Comparison of ENCODE assay signal across 18 mouse cellular contexts in the genomic region with DNA sequence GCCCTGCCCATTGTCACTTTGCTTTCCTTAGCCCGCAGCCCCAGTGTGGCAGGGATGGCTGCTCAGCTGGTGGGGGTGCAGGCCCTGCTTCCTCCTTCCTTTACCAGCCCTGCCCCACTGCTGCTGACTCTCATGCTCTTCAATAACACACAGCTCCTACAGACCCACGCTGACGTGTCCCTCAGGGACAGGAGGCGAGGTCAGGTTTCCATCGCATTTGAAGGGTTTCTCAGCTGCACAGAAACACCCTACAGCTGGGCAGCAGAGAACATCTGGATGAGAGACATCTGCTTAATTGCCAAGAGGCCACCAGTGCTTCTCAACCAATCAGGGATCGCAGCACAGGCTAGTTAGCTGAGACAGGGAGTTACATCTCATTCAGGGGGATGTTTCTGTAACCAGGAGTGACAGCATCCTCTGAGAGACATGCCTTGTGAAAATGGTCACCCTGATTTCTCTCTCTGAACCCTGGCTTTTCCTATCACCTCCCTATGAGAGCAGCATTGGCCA. TPM values are rescaled to one million over a fixed set of nuclear protein-coding genes. Genes with fewer than 3 reads are reported as not detected.
DNase-seq lines count a peak whose midpoint lies in the region; ATAC-seq and TF ChIP-seq lines count a peak whose summit lies in the region.
"Had no signal": no experiment of that assay in that cellular context is flagged by ENCODE, and none has a peak within 500 bp of the region (broad histone marks: within the 10 kb centered on the region; RNA-seq: fewer than 3 reads in every experiment).

No protein-coding gene starts in this region.

- no peak for TF ChIP-seq EP300 in lung, postnatal 0 days (IDR thresholded peaks at IDR 0.05)

- H3K4me3 ChIP-seq in intestine, embryonic 14.5 days (ENCODE audit: low read depth, low read length) = no peak overlapping the region
- no peak overlapping the region for H3K4me3 ChIP-seq in intestine, postnatal 0 days (ENCODE audit: low read depth, low read length)
- H3K4me3 ChIP-seq in lung, postnatal 0 days (ENCODE audit: low read depth, low read length) = no peak overlapping the region
- H3K4me3 ChIP-seq in hindbrain, embryonic 11.5 days (ENCODE audit: low read depth, low read length) = no peak overlapping the region
- H3K4me3 ChIP-seq: embryonic facial prominence, embryonic 15.5 days; forebrain, embryonic 12.5 days; gastrocnemius, adult 2 months; lung, embryonic 15.5 days; neural tube, embryonic 12.5 days had no signal

- H3K27ac ChIP-seq in intestine, embryonic 14.5 days (ENCODE audit: low read depth) = no peak overlapping the region
- no peak overlapping the region for H3K27ac ChIP-seq in intestine, postnatal 0 days (ENCODE audit: low read depth, low read length)
- no peak overlapping the region for H3K27ac ChIP-seq in lung, postnatal 0 days (ENCODE audit: low read length)
- H3K27ac ChIP-seq in hindbrain, embryonic 11.5 days (ENCODE audit: low read depth, low read length) = no peak overlapping the region
- H3K27ac ChIP-seq: embryonic facial prominence, embryonic 15.5 days; forebrain, embryonic 12.5 days; gastrocnemius, adult 2 months; lung, embryonic 15.5 days; neural tube, embryonic 12.5 days had no signal

- WGBS in intestine, embryonic 14.5 days = 30% methylated on average over 6 of the region's 6 CpGs
- 53% methylated on average over 6 of the region's 6 CpGs for WGBS in intestine, postnatal 0 days
- 29% methylated on average over 6 of the region's 6 CpGs for WGBS in lung, postnatal 0 days
- 40% methylated on average over 6 of the region's 6 CpGs for WGBS in hindbrain, embryonic 11.5 days

- H3K27me3 ChIP-seq in intestine, embryonic 14.5 days (replicated peaks; ENCODE audit: control insufficient read depth, insufficient read depth, low read length) = no peaks in the 10 kb centered on the region
- no peaks in the 10 kb centered on the region for H3K27me3 ChIP-seq in intestine, postnatal 0 days (replicated peaks; ENCODE audit: control insufficient read depth, insufficient read depth, low read length)
- 0 out of 2 replicates have a peak, but pooled peaks cover 2% of the 10 kb centered on the region for H3K27me3 ChIP-seq in lung, postnatal 0 days (replicated peaks; ENCODE audit: insufficient read depth, low read length)
- no peaks in the 10 kb centered on the region for H3K27me3 ChIP-seq in hindbrain, embryonic 11.5 days (ENCODE audit: control insufficient read depth, insufficient read depth, low read length)
- H3K27me3 ChIP-seq: embryonic facial prominence, embryonic 15.5 days; forebrain, embryonic 12.5 days; neural tube, embryonic 12.5 days had no signal

- no peaks in the 10 kb centered on the region for H3K4me1 ChIP-seq in intestine, embryonic 14.5 days (replicated peaks; ENCODE audit: control insufficient read depth, insufficient read depth, low read length)
- no peaks in the 10 kb centered on the region for H3K4me1 ChIP-seq in intestine, postnatal 0 days (replicated peaks; ENCODE audit: control insufficient read depth, insufficient read depth, low read length)
- H3K4me1 ChIP-seq in lung, postnatal 0 days (ENCODE audit: insufficient read depth, low read depth, low read length) = no peaks in the 10 kb centered on the region
- no peaks in the 10 kb centered on the region for H3K4me1 ChIP-seq in hindbrain, embryonic 11.5 days (replicated peaks; ENCODE audit: control insufficient read depth, insufficient read depth, low read length)
- H3K4me1 ChIP-seq: lung, embryonic 15.5 days; neural tube, embryonic 12.5 days had no signal

- DNase-seq in intestine, embryonic 14.5 days (ENCODE audit: low spot score) = peak; percentile 52
- DNase-seq in lung, postnatal 0 days (ENCODE audit: low spot score) = peak; percentile 6
- no peak for DNase-seq in lung, postnatal 25 days (ENCODE audit: low spot score)
- peak; percentile 7 for DNase-seq in hindbrain, embryonic 11.5 days (ENCODE audit: low spot score)
- DNase-seq in ovary, postnatal 14 days (ENCODE audit: low spot score) = no peak
- DNase-seq in spleen, postnatal 10 days (ENCODE audit: low spot score in 2 of 2) = no peak
- DNase-seq: cerebellum, adult 8-10 months; gastrocnemius, adult 2 months; kidney, postnatal 14 days; layer of hippocampus, postnatal 36 days; midbrain, embryonic 14.5 days; right cerebral cortex, adult 18-20 months had no signal

- no peaks in the 10 kb centered on the region for H3K9me3 ChIP-seq in intestine, embryonic 14.5 days (ENCODE audit: control insufficient read depth, low read length)
- no peaks in the 10 kb centered on the region for H3K9me3 ChIP-seq in intestine, postnatal 0 days (ENCODE audit: control insufficient read depth)
- H3K9me3 ChIP-seq in lung, postnatal 0 days (ENCODE audit: low read length) = no peaks in the 10 kb centered on the region
- H3K9me3 ChIP-seq in hindbrain, embryonic 11.5 days (ENCODE audit: control insufficient read depth, low read length) = no peaks in the 10 kb centered on the region
- H3K9me3 ChIP-seq: embryonic facial prominence, embryonic 15.5 days; forebrain, embryonic 12.5 days; lung, embryonic 15.5 days; neural tube, embryonic 12.5 days had no signal

- H3K36me3 ChIP-seq in intestine, embryonic 14.5 days (ENCODE audit: control insufficient read depth, insufficient read depth, low read length) = no peaks in the 10 kb centered on the region
- no peaks in the 10 kb centered on the region for H3K36me3 ChIP-seq in intestine, postnatal 0 days (ENCODE audit: control insufficient read depth, insufficient read depth)
- H3K36me3 ChIP-seq in lung, postnatal 0 days (ENCODE audit: insufficient read depth, low read length) = no peaks in the 10 kb centered on the region
- no peaks in the 10 kb centered on the region for H3K36me3 ChIP-seq in hindbrain, embryonic 11.5 days (ENCODE audit: control insufficient read depth, insufficient read depth, low read length)
- H3K36me3 ChIP-seq: embryonic facial prominence, embryonic 15.5 days; lung, embryonic 15.5 days had no signal

- no peak for TF ChIP-seq CTCF in intestine, postnatal 0 days (IDR thresholded peaks at IDR 0.05; ENCODE audit: low read depth)
- TF ChIP-seq CTCF in lung, postnatal 0 days (IDR thresholded peaks at IDR 0.05) = no peak

- no peak overlapping the region for H3K9ac ChIP-seq in intestine, embryonic 14.5 days (ENCODE audit: low read length)
- H3K9ac ChIP-seq in intestine, postnatal 0 days (ENCODE audit: low read depth, low read length) = no peak overlapping the region
- no peak overlapping the region for H3K9ac ChIP-seq in lung, postnatal 0 days (replicated peaks; ENCODE audit: low read depth)
- no peak overlapping the region for H3K9ac ChIP-seq in hindbrain, embryonic 11.5 days (ENCODE audit: low read depth, low read length)
- H3K9ac ChIP-seq: embryonic facial prominence, embryonic 15.5 days; forebrain, embryonic 12.5 days; lung, embryonic 15.5 days; neural tube, embryonic 12.5 days had no signal

- ATAC-seq in intestine, embryonic 14.5 days (replicated peaks; ENCODE audit: low FRiP score, low TSS enrichment, low read depth) = no peak
- no peak for ATAC-seq in intestine, postnatal 0 days
- peak; percentile 30 for ATAC-seq in lung, postnatal 0 days
- ATAC-seq in hindbrain, embryonic 11.5 days (ENCODE audit: low FRiP score) = peak; percentile 49; the same call in 1 of the 2 replicates
- ATAC-seq in megakaryocyte, adult 5-6 weeks (ENCODE audit: poor library complexity, severe bottlenecking) = 0 out of 2 replicates have a peak, but pooled peaks have one; percentile 33

- H3K4me2 ChIP-seq in intestine, embryonic 14.5 days (ENCODE audit: low read length) = no peak overlapping the region
- H3K4me2 ChIP-seq in intestine, postnatal 0 days (replicated peaks; ENCODE audit: low read depth) = no peak overlapping the region
- H3K4me2 ChIP-seq in lung, postnatal 0 days (replicated peaks; ENCODE audit: low read depth, low read length) = no peak overlapping the region
- no peak overlapping the region for H3K4me2 ChIP-seq in hindbrain, embryonic 11.5 days (replicated peaks; ENCODE audit: low read depth, low read length)
- H3K4me2 ChIP-seq: embryonic facial prominence, embryonic 15.5 days; forebrain, embryonic 12.5 days; lung, embryonic 15.5 days; neural tube, embryonic 12.5 days had no signal

RNA-seq across cellular contexts. Expression of gene Sec13, which starts 47.0 kb away (rescaled TPM):
- polyA plus RNA-seq in intestine, embryonic 14.5 days (2014; fragmentation: Nextera tagmentation; extraction: Ambion mirVana) = 247 and 250 TPM in 2 replicates
- polyA plus RNA-seq in intestine, postnatal 0 days (2015; fragmentation: Nextera tagmentation; extraction: Ambion mirVana) = 362 and 381 TPM in 2 replicates
- 163 and 178 TPM in 2 replicates for polyA plus RNA-seq in lung, postnatal 0 days (2015; fragmentation: Nextera tagmentation; extraction: Ambion mirVana)
- 273 and 287 TPM in 2 replicates for polyA plus RNA-seq in hindbrain, embryonic 11.5 days (2014; fragmentation: Nextera tagmentation; extraction: Ambion mirVana)
- 96.8 and 102 TPM in 2 replicates for total RNA-seq in megakaryocyte, adult 5-6 weeks (2015)
- total RNA-seq in megakaryocyte, adult 5-6 weeks (2017) = 103 and 116 TPM in 2 replicates

Comparison
In these comparisons a context has a peak if more than half of its experiments do, and no peak if none do; other contexts are left out.
1. DNase-seq: peak in intestine, embryonic 14.5 days (single experiment), lung, postnatal 0 days (single experiment) and hindbrain, embryonic 11.5 days (single experiment); none in lung, postnatal 25 days (single experiment), ovary, postnatal 14 days (single experiment) and spleen, postnatal 10 days (0 of 2).
2. ATAC-seq: peak in lung, postnatal 0 days (single experiment), hindbrain, embryonic 11.5 days (single experiment) and megakaryocyte, adult 5-6 weeks (single experiment); none in intestine, embryonic 14.5 days (single experiment) and intestine, postnatal 0 days (single experiment).